Mouse (Mus musculus) stomach, embryonic 14.5 days (tissue): ENCODE data around the gene Dthd1. TPM values are rescaled to one million over a fixed set of nuclear protein-coding genes. Genes with fewer than 3 reads are reported as not detected.

Experiments
- ATAC-seq: fragments of 200-750 bp; cut with Nextera tagmentation; 2 replicates; pipeline ENCODE4 v1.8.0; 2017; ENCODE audit warnings: low read depth, moderate TSS enrichment; ENCODE audit not compliant: insufficient number of reproducible peaks, insufficient read depth, low FRiP score
- H3K27ac ChIP-seq: fragments of 300-500 bp; sonication (generic); 2 replicates; pipeline ENCODE4 v1.5.1; 2014; ENCODE audit warnings: mild to moderate bottlenecking, low read length, moderate library complexity, mixed read lengths
- H3K27me3 ChIP-seq: fragments of 300-500 bp; sonication (generic); 2 replicates; pipeline ENCODE4 v1.6.1; 2014; ENCODE audit warnings: low read length, control low read depth, mixed read lengths; ENCODE audit not compliant: control insufficient read depth, insufficient read depth
- H3K36me3 ChIP-seq: fragments of 300-500 bp; sonication (generic); 2 replicates; pipeline ENCODE4 v1.6.1; 2014; ENCODE audit warnings: mild to moderate bottlenecking, control low read depth, low read length, moderate library complexity, mixed read lengths; ENCODE audit not compliant: control insufficient read depth, insufficient read depth
- H3K4me1 ChIP-seq: fragments of 300-500 bp; sonication (generic); 2 replicates; pipeline ENCODE4 v1.6.1; 2014; ENCODE audit warnings: low read length, control low read depth, mixed read lengths; ENCODE audit not compliant: control insufficient read depth, insufficient read depth
- H3K4me2 ChIP-seq: fragments of 300-500 bp; sonication (generic); replicated peaks from 2 replicates; pipeline ENCODE4 v1.6.1; 2014; ENCODE audit warnings: low read depth, low read length, control low read depth
- H3K4me3 ChIP-seq: fragments of 300-500 bp; sonication (generic); 2 replicates; pipeline ENCODE4 v1.5.1; 2014; ENCODE audit warnings: low read depth, low read length, control low read depth
- H3K9ac ChIP-seq: fragments of 300-500 bp; sonication (generic); replicated peaks from 2 replicates; pipeline ENCODE4 v1.6.1; 2014; ENCODE audit warnings: low read depth, mild to moderate bottlenecking, control low read depth, low read length, moderate library complexity, mixed read lengths
- H3K9me3 ChIP-seq: fragments of 300-500 bp; sonication (generic); 2 replicates; pipeline ENCODE4 v1.6.1; 2016; ENCODE audit warnings: low read depth, low read length, control low read depth; ENCODE audit not compliant: control insufficient read depth
- WGBS: fragments of 180-500 bp; shearing (Covaris S2); extraction: QIAGEN DNeasy Blood & Tissue Kit; methylation state at CpG from one replicate; pipeline ENCODE4 v1.1.7; 2014; 5-methylcytosine and 5-hydroxymethylcytosine counted together
- polyA plus RNA-seq: library from polyadenylated mRNA; unstranded; fragments of >200 nt; fragmentation: Nextera tagmentation; extraction: Ambion mirVana; gene quantifications from 2 replicates; pipeline ENCODE4 v1.2.1, GENCODE M21; 2014

The Dthd1 gene
- polyA plus RNA-seq: not detected in 2 replicates

DNA sequence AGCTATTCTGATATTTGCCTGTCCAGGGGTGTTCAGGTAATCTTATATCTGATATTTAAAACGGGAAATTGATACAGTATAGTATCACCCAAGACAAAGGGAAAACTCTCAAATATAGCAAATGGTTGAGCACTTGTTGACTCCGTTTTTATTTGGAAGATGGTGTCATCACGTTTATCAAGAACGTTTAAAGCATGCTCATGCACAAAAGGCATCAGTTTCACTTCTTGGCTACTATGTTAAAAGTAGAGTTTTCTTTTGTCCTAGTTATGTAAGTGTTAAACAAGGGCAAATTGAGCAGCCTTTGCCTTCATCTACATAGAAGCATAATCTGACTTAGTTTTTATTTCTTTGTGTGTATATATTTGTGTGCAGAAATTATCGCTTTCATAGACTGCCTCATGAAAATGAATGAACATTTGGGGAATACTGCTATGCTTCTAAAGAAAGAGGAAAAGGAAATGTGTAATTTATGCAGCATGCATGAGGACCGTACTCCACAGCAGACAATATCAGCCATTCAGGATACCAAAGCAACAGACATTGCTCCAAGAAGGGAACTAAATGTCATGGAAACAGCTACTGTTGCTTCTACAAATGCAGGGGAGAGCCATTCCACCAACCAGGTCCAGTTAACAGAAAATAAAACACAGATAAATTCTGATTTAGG lies at the start of gene Dthd1:
Dthd1 (plus strand) TSS at position 422 of the 670 bp plus-strand sequence.
- Histone ChIP-seq H3K9me3 (no peaks in the 10 kb centered on the region), H3K36me3 (no peaks in the 10 kb centered on the region), H3K4me3 (no peak within 1 kb of the TSS), H3K27ac (no peak within 1 kb of the TSS), H3K27me3 (no peaks in the 10 kb centered on the region), H3K4me1 (no peaks in the 10 kb centered on the region), H3K9ac (no peak within 1 kb of the TSS), H3K4me2 (no peak within 1 kb of the TSS)
- 87% methylated on average over 6 of the region's 6 CpGs for WGBS
- ATAC-seq: no peak

DNA sequence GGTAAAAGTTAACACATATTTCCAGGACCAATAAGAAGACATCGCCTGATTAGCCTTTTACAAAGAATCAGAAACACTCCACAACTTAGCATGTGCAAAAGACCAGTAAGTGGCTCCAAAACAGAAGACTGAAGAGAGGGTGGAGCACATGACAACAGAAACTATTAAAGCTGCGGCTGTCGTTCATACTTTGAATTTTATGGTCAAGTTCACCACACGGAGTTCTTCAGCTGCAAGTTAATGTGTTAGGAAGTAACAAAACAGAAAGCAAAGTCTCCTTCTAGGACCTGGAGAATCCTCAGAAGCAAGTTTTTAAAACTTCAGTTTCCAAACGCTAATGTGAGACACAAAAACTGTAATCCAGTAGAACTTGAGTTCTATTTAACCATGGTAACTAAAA lies 49.5 kb upstream of the Dthd1 start:
- H3K27ac ChIP-seq: no peak overlapping the region
- H3K9me3 ChIP-seq: no peaks in the 10 kb centered on the region
- no peaks in the 10 kb centered on the region for H3K36me3 ChIP-seq
- 0 out of 2 replicates have a peak overlapping the region, but pooled peaks have one; percentile 69 for H3K4me2 ChIP-seq
- no peak for ATAC-seq
- WGBS: 66% methylated on average over 5 of the region's 5 CpGs
- H3K9ac ChIP-seq: no peak overlapping the region
- H3K4me3 ChIP-seq: no peak overlapping the region
- H3K27me3 ChIP-seq: no peaks in the 10 kb centered on the region
- H3K4me1 ChIP-seq: 0 out of 2 replicates have a peak, but pooled peaks cover 7% of the 10 kb centered on the region

DNA sequence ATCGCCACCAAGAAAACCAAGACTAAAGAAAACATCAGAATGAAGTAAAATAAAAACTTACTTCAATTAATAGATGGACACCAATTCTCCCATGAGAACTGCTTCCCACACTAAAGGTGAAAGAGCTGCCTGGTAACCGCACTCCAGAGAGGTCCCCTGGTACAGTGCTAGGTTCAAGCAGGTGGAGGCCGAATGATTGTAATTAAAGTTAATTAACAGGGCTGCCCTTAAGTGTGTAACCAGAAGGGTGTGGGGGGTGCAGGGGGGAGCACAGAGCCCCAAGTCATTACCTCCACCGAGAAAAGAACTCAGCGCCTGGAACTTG lies 48.2 kb upstream of the Dthd1 start:
- H3K4me2 ChIP-seq: peak overlapping the region; percentile 69
- 13% methylated on average over 5 of the region's 5 CpGs for WGBS
- peak overlapping the region; percentile 33; the same call in 1 of the 2 replicates for H3K27ac ChIP-seq
- peak; percentile 10; the same call in 1 of the 2 replicates for ATAC-seq
- H3K36me3 ChIP-seq: no peaks in the 10 kb centered on the region
- H3K4me1 ChIP-seq: 0 out of 2 replicates have a peak, but pooled peaks cover 7% of the 10 kb centered on the region
- peak overlapping the region; percentile 45 for H3K9ac ChIP-seq
- H3K9me3 ChIP-seq: no peaks in the 10 kb centered on the region
- H3K4me3 ChIP-seq: peak overlapping the region; percentile 53
- H3K27me3 ChIP-seq: no peaks in the 10 kb centered on the region

DNA sequence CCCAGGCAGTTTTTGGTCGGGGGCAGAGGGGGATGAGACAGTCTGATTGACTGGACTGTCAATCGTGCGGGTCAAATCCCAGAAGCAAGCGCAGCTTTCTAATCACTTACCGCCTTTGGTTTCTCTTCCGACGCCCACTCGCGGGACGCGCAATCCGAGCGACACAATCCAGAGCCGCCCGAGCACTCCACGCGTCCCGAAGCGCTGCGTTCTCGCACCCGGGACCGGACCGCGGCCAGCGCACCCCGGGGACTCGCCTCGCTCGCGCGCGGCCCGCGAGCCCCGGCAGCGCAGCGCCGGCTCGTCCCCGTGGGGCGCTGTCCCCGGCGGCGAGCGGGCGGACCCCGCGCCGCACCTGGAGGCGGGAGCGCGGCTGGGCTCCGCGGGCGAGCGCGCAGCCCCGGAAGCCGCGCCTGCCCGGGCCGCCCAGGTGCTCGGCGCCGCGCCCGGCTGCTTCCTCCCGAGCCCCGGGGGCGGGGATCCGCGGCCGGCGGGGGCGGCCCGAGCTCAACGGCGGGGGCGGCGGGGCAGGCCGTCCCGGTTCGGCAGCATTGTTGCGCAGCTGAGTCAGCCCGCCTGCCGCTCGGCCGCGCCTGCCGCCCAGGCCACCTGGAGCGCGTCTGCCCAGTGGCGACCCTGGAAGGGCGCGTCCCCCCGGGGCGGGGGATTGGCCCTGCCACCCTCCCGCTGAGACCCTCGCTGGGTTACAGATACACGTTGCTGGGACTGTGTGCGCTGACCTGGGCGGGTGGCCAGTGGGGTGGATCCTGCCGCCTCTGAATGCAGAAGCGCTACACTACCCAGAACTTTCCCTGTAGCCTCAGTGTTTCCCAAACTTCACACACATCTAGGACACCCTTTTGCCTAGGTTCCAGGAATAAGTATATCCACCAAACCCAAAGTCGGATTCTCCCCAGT lies 47.6 kb upstream of the Dthd1 start, which contains the start of gene Arap2:
Arap2 (minus strand) TSS at position 376 of the 918 bp plus-strand sequence.
- Histone ChIP-seq H3K27me3 (no peaks in the 10 kb centered on the region), H3K4me3 (peak within 1 kb of the TSS; percentile 53), H3K4me2 (peak within 1 kb of the TSS; percentile 69), H3K36me3 (no peaks in the 10 kb centered on the region), H3K4me1 (0 out of 2 replicates have a peak, but pooled peaks cover 7% of the 10 kb centered on the region), H3K27ac (peak within 1 kb of the TSS; percentile 55; the same call in 1 of the 2 replicates), H3K9ac (peak within 1 kb of the TSS; percentile 45), H3K9me3 (no peaks in the 10 kb centered on the region)
- under 1% methylated on average over 86 of the region's 106 CpGs for WGBS
- peak; percentile 89 for ATAC-seq

DNA sequence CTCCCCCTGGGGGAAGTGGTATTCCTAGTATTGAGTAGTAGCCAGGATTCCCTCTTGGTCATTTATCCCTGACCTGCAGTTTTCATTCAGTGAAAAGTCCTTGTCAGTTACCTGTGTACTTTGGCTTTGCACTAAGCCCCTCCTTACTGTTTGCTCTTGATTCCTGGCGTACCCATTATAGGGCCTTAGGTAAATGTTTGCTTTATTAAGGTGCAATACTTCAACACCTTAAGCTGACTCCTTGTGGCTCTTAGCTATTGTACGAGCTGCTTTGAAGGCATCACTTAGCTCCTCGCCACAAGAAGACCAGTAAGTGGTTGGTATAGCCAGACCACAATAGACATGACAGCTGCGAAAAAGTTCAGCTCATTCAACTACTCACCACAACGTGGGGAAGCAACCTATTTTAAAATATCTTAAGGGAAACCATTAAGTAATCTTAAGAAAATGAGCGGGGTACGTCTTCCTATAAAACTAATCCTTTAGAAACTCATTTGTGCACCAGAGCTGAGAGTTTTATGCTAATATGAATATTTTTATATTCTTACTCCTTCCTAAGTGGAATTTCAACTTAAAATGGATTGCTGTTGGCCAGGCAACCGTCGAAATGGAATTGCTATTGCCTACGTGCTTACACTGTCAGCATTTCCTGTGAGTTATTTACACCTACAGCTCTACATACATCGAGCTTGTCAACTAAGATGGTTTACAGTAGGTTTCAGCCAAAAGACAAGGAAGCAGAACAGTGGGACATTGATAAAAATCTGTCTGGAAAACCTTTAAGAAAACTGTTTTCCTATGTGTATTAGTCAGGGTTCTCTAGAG lies 41.6 kb upstream of the Dthd1 start:
- ATAC-seq: peak; percentile 90
- H3K4me3 ChIP-seq: no peak overlapping the region
- H3K27ac ChIP-seq: no peak overlapping the region
- no peaks in the 10 kb centered on the region for H3K27me3 ChIP-seq
- 67% methylated on average over 11 of the region's 11 CpGs for WGBS
- no peaks in the 10 kb centered on the region for H3K4me1 ChIP-seq
- no peak overlapping the region for H3K4me2 ChIP-seq
- H3K9ac ChIP-seq: no peak overlapping the region
- H3K9me3 ChIP-seq: no peaks in the 10 kb centered on the region
- H3K36me3 ChIP-seq: no peaks in the 10 kb centered on the region

DNA sequence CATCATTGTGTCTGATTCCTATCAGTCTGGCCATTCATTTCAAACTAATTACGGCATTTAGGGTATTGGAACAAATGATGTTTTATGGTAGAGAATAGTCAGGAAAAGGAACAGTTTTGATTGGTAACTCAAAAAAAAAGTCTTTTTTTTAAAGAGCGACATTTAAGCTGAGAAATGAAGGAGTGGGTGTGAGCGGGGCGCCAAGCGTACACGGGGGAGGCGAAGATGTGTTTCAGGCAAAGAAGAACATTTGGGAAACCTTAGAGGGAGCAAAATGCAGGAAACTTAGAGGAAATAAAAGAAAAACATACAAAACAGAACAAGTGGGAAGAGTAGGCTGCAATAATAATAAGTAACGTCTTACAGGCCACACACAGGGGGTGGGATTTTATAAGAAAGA lies 35.8 kb upstream of the Dthd1 start:
- Histone ChIP-seq H3K9me3 (no peaks in the 10 kb centered on the region), H3K27ac (no peak overlapping the region), H3K4me1 (no peaks in the 10 kb centered on the region), H3K4me3 (no peak overlapping the region), H3K36me3 (no peaks in the 10 kb centered on the region), H3K9ac (no peak overlapping the region), H3K27me3 (no peaks in the 10 kb centered on the region), H3K4me2 (no peak overlapping the region)
- no peak for ATAC-seq
- 84% methylated on average over 8 of the region's 8 CpGs for WGBS

DNA sequence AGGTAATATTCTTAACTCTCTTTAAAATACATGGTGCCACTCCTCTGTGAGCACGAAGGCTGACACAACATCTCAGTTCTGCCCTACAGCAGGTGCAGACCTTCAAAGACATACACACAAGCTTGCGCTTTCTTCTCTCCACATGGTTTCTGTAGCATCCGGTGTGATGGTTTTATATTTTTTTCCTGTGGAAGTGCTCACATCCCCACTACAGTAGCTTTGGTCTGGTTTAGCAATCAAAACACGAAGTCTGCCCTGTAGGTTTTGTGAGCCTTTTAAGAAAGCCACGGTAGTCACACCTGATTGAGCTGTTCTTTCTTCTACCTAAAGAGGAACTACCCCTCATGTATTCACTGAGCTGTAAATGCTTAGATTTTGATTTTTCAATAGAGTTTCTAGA lies 34.9 kb upstream of the Dthd1 start:
- ATAC-seq: no peak
- Histone ChIP-seq H3K4me1 (no peaks in the 10 kb centered on the region), H3K9me3 (no peaks in the 10 kb centered on the region), H3K4me3 (no peak overlapping the region), H3K27me3 (no peaks in the 10 kb centered on the region), H3K36me3 (no peaks in the 10 kb centered on the region), H3K27ac (no peak overlapping the region), H3K9ac (no peak overlapping the region), H3K4me2 (no peak overlapping the region)
- WGBS: 81% methylated on average over 5 of the region's 5 CpGs

DNA sequence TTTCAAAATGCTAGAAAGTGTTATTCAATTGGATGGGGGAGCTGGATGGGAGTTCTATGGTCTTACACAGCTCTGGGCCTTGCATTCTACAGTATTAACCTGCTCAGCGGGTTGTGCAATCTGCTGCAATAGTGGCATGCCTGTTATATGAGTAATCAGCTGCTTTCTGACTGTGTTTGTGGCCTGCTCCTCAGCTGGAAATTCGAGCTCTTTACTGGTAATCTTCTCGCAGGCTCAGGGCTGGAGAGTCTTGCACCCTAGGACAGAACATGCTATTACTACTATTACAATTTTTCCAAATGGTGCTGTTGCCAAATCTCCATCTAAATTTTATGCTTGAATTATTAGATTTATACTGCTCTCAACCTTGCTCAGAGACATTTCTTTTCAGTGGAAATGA lies 26.8 kb upstream of the Dthd1 start:
- Histone ChIP-seq H3K27me3 (no peaks in the 10 kb centered on the region), H3K27ac (no peak overlapping the region), H3K9me3 (no peaks in the 10 kb centered on the region), H3K4me2 (no peak overlapping the region), H3K9ac (no peak overlapping the region), H3K4me3 (no peak overlapping the region), H3K36me3 (no peaks in the 10 kb centered on the region), H3K4me1 (no peaks in the 10 kb centered on the region)
- no peak for ATAC-seq
- WGBS: 80% methylated on average over 3 of the region's 3 CpGs
